ENCODE assay signal across 10 mouse cellular contexts in the genomic region with DNA sequence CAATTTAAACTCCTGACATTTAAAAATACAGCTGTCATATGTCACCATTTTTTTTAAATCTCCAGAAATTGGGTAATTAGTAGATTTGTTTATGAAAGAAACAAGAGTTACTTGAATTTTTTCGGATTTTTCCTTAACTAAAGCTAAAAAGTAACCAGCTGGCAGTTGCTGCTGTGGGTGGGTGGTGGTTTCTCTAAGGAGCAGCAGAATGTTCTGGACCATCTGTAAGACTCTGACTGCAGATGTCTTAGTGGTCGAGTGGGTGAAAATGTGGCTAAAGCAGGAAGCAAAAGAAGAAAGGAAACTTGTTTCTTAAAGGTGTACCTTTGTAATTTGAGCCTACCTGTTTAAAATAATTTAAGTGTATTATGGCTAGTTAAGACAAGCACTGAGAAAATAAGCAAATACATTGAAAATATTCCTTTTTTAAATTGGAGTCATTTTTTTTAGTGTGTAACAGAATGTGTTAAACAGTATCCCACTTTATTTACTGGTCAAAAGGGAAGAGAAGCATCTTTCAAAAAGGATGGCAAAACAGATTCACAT. TPM values are rescaled to one million over a fixed set of nuclear protein-coding genes. Genes with fewer than 3 reads are reported as not detected.
A peak's percentile ranks its signal among the peaks of the same experiment; 100 is the strongest.
DNase-seq lines count a peak whose midpoint lies in the region; ATAC-seq and TF ChIP-seq lines count a peak whose summit lies in the region.
"Had no signal": no experiment of that assay in that cellular context is flagged by ENCODE, and none has a peak within 500 bp of the region (broad histone marks: within the 10 kb centered on the region; RNA-seq: fewer than 3 reads in every experiment).

No protein-coding gene starts in this region.

- no peak for DNase-seq in kidney, postnatal 25 days
- peak; percentile 23 for DNase-seq in thymus, adult 2 months
- DNase-seq in thymus, postnatal 4 days: no peak
- no peak for DNase-seq in ovary, adult 18-20 months (ENCODE audit: low spot score)
- no peak for DNase-seq in urinary bladder, postnatal 25 days (ENCODE audit: low spot score)
- DNase-seq: cerebellum, adult 9-10 months had no signal

- H3K9me3 ChIP-seq in kidney, embryonic 16.5 days (ENCODE audit: low read length): no peaks in the 10 kb centered on the region
- no peaks in the 10 kb centered on the region for H3K9me3 ChIP-seq in liver, embryonic 15.5 days (replicated peaks)
- H3K9me3 ChIP-seq: intestine, embryonic 15.5 days had no signal

- no peaks in the 10 kb centered on the region for H3K27me3 ChIP-seq in kidney, embryonic 16.5 days (ENCODE audit: insufficient read depth, low read length)
- no peaks in the 10 kb centered on the region for H3K27me3 ChIP-seq in thymus, adult 2 months (ENCODE audit: control insufficient read depth, insufficient read depth, low read length)
- no peaks in the 10 kb centered on the region for H3K27me3 ChIP-seq in liver, embryonic 15.5 days
- H3K27me3 ChIP-seq: intestine, embryonic 15.5 days had no signal

- H3K4me3 ChIP-seq in kidney, embryonic 16.5 days (ENCODE audit: low read length): no peak overlapping the region
- no peak overlapping the region for H3K4me3 ChIP-seq in thymus, adult 2 months (ENCODE audit: control insufficient read depth, insufficient read depth, low read length)
- H3K4me3 ChIP-seq in liver, embryonic 15.5 days (replicated peaks): no peak overlapping the region; the same call in 1 of the 2 replicates
- H3K4me3 ChIP-seq: intestine, embryonic 15.5 days had no signal

- peaks cover under 1% of the 10 kb centered on the region for H3K36me3 ChIP-seq in kidney, embryonic 16.5 days (ENCODE audit: insufficient read depth, low read length)
- H3K36me3 ChIP-seq in thymus, adult 2 months (ENCODE audit: control insufficient read depth, insufficient read depth, low read length): no peaks in the 10 kb centered on the region; the same call in 1 of the 2 replicates
- peaks cover 10% of the 10 kb centered on the region; the same call in 1 of the 2 replicates for H3K36me3 ChIP-seq in liver, embryonic 15.5 days (replicated peaks)
- H3K36me3 ChIP-seq: intestine, embryonic 15.5 days had no signal

- peaks cover 24% of the 10 kb centered on the region for H3K4me1 ChIP-seq in kidney, embryonic 16.5 days (ENCODE audit: insufficient read depth, low read length)
- H3K4me1 ChIP-seq in thymus, adult 2 months (replicated peaks; ENCODE audit: control insufficient read depth, insufficient read depth, low read length): peaks cover 12% of the 10 kb centered on the region
- peaks cover 32% of the 10 kb centered on the region for H3K4me1 ChIP-seq in liver, embryonic 15.5 days (replicated peaks)
- H3K4me1 ChIP-seq: intestine, embryonic 15.5 days had no signal

- no peak overlapping the region for H3K9ac ChIP-seq in kidney, embryonic 16.5 days (replicated peaks; ENCODE audit: low read length)
- H3K9ac ChIP-seq in liver, embryonic 15.5 days: no peak overlapping the region
- H3K9ac ChIP-seq: intestine, embryonic 15.5 days had no signal

- no peak overlapping the region for H3K27ac ChIP-seq in kidney, embryonic 16.5 days (ENCODE audit: low read length)
- no peak overlapping the region for H3K27ac ChIP-seq in thymus, adult 2 months (ENCODE audit: control insufficient read depth, insufficient read depth, low read length)
- H3K27ac ChIP-seq in liver, embryonic 15.5 days (replicated peaks): no peak overlapping the region
- H3K27ac ChIP-seq: intestine, embryonic 15.5 days had no signal

- H3K4me2 ChIP-seq in kidney, embryonic 16.5 days (replicated peaks; ENCODE audit: low read depth, low read length): peak overlapping the region; percentile 15; the same call in 1 of the 2 replicates
- H3K4me2 ChIP-seq in liver, embryonic 15.5 days: peak overlapping the region; percentile 37
- H3K4me2 ChIP-seq: intestine, embryonic 15.5 days had no signal

- no peak for ATAC-seq in kidney, embryonic 16.5 days (ENCODE audit: low FRiP score, low TSS enrichment)
- no peak for ATAC-seq in liver, embryonic 15.5 days (ENCODE audit: insufficient read depth)
- ATAC-seq in granulocyte monocyte progenitor cell, adult 5-6 weeks (replicated peaks; ENCODE audit: poor library complexity, severe bottlenecking): no peak
- ATAC-seq: intestine, embryonic 15.5 days had no signal

- 38% methylated on average over 2 of the region's 2 CpGs for WGBS in kidney, embryonic 16.5 days
- 2% methylated on average over 2 of the region's 2 CpGs for WGBS in thymus, adult 2 months
- WGBS in liver, embryonic 15.5 days (ENCODE audit: insufficient replicate concordance): 5% methylated on average over 2 of the region's 2 CpGs

- no peak for TF ChIP-seq CTCF in thymus, adult 2 months (IDR thresholded peaks at IDR 0.05; ENCODE audit: borderline replicate concordance, control insufficient read depth, extremely low read depth, insufficient read depth, low read length, poor library complexity)

- no peak for TF ChIP-seq POLR2A in thymus, adult 2 months (IDR thresholded peaks at IDR 0.05; ENCODE audit: control insufficient read depth, extremely low read depth, insufficient read depth, low read length, poor library complexity)

RNA-seq across cellular contexts. Expression of gene Ints13, which starts 2.8 kb away (rescaled TPM):
- 79.5 and 83.1 TPM in 2 replicates for polyA plus RNA-seq in kidney, embryonic 16.5 days (2015; fragmentation: Nextera tagmentation; extraction: Ambion mirVana)
- 37.3 and 44.0 TPM in 2 replicates for polyA plus RNA-seq in thymus, adult 2 months (2012; rRNA removed)
- 29.4 and 30.3 TPM in 2 replicates for polyA plus RNA-seq in liver, embryonic 15.5 days (2015; fragmentation: Nextera tagmentation; extraction: Ambion mirVana)
- total RNA-seq in granulocyte monocyte progenitor cell, adult 5-6 weeks (2014; fragmentation: Nextera tagmentation): 90.4 and 111 TPM in 2 replicates
- 93.8 and 132 TPM in 2 replicates for total RNA-seq in granulocyte monocyte progenitor cell, adult 5-6 weeks (2017)

RNA-seq across cellular contexts. Expression of gene Fgfr1op2, which starts 3.5 kb away (rescaled TPM):
- 92.6 and 92.7 TPM in 2 replicates for polyA plus RNA-seq in kidney, embryonic 16.5 days (2015; fragmentation: Nextera tagmentation; extraction: Ambion mirVana)
- 156 and 184 TPM in 2 replicates for polyA plus RNA-seq in thymus, adult 2 months (2012; rRNA removed)
- polyA plus RNA-seq in liver, embryonic 15.5 days (2015; fragmentation: Nextera tagmentation; extraction: Ambion mirVana): 81.0 and 83.4 TPM in 2 replicates
- 96.1 and 107 TPM in 2 replicates for total RNA-seq in granulocyte monocyte progenitor cell, adult 5-6 weeks (2014; fragmentation: Nextera tagmentation)
- 151 and 157 TPM in 2 replicates for total RNA-seq in granulocyte monocyte progenitor cell, adult 5-6 weeks (2017)
